Mouse (Mus musculus) G1E (cell line): ENCODE data around the gene Rpusd4. TPM values are rescaled to one million over a fixed set of nuclear protein-coding genes. Genes with fewer than 3 reads are reported as not detected.
A peak's percentile ranks its signal among the peaks of the same experiment; 100 is the strongest.

ENCODE experiments used
- ATAC-seq: 2 replicates; pipeline ENCODE4 v1.8.0; 2016; ENCODE audit warnings: mild to moderate bottlenecking; ENCODE audit not compliant: insufficient number of reproducible peaks, poor library complexity, low FRiP score, severe bottlenecking; ENCODE audit errors: extremely low read depth
- DNase-seq: peaks from one replicate; pipeline ENCODE4 v3.0.0; 2012; ENCODE audit warnings: low spot score
- H3K27me3 ChIP-seq: 2 replicates; pipeline ENCODE4 v1.6.1; 2012; ENCODE audit warnings: mild to moderate bottlenecking, low read length, inconsistent platforms; ENCODE audit not compliant: insufficient read depth
- H3K36me3 ChIP-seq: replicated peaks from 2 replicates; pipeline ENCODE3; 2012; ENCODE audit warnings: mild to moderate bottlenecking, inconsistent platforms
- H3K4me1 ChIP-seq: 2 replicates; pipeline ENCODE4 v1.6.1; 2012; ENCODE audit warnings: low read depth, low read length, inconsistent platforms, mixed read lengths; ENCODE audit not compliant: insufficient read depth
- H3K4me3 ChIP-seq: 2 replicates; pipeline ENCODE4 v1.5.1; 2012; ENCODE audit warnings: low read depth, mild to moderate bottlenecking, inconsistent platforms, low read length, moderate library complexity, mixed read lengths
- H3K9me3 ChIP-seq: replicated peaks from 2 replicates; pipeline ENCODE4 v1.6.1; 2012; ENCODE audit warnings: inconsistent platforms
- CTCF ChIP-seq: IDR thresholded peaks from 2 replicates; pipeline ENCODE4 v1.5.1; 2012; ENCODE audit warnings: low read depth, low read length, inconsistent platforms, mixed read lengths
- GATA1 ChIP-seq: IDR thresholded peaks from 2 replicates; pipeline ENCODE4 v1.6.1; 2012; ENCODE audit warnings: borderline replicate concordance, low read length, inconsistent platforms, mixed read lengths
- GATA2 ChIP-seq: IDR thresholded peaks from 2 replicates; pipeline ENCODE4 v1.6.1; 2012; ENCODE audit warnings: low read depth, low read length, inconsistent platforms, borderline replicate concordance
- POLR2AphosphoS5 ChIP-seq: IDR thresholded peaks from 2 replicates; pipeline ENCODE4 v1.6.1; 2012; ENCODE audit warnings: low read depth, low read length, inconsistent platforms; ENCODE audit not compliant: insufficient replicate concordance
- TAL1 ChIP-seq: conservative IDR thresholded peaks from 2 replicates; pipeline ENCODE4 v1.6.1; 2012; ENCODE audit warnings: low read depth, low read length, inconsistent platforms, mixed read lengths
- polyA plus RNA-seq: library from polyadenylated mRNA; stranded (reverse); fragments of >175 nt; gene quantifications from 2 replicates; pipeline ENCODE4 v1.2.3, GENCODE M21; 2012
- total RNA-seq, 2 experiments: library from RNA; stranded (forward) in 1 of 2; stranded (reverse) in 1 of 2; fragments of 200-1000 nt in 1 of 2; fragments of >200 nt in 1 of 2; fragmentation: Nextera tagmentation in 1 of 2; gene quantifications; 2 replicates each; pipeline ENCODE4 v1.2.3; 2014 to 2017

The Rpusd4 gene
- total and polyA plus RNA-seq, 3 experiments: 3.1 to 24.9 (median 17.7) TPM

DNA sequence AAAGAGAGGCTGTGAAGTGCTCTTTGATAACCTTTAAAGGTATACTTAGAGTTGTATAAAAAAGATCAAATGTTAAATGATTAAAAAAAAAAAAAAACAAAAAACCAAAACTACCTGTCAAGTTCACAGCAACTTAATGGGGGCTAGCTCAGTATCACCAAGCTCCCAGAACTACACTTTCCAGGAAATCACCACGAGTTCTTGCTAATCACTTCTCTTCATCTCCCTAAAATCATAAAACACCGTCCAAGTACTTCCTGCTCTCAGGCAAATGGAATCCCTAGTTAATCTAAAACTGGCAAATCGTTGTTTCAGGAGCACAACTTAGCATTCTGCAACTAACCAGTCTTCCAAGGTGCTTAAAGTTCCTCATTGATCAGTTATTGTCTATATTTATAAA lies 3.2 kb upstream of the Rpusd4 start:
- Histone ChIP-seq H3K36me3 (peaks cover 29% of the 10 kb centered on the region), H3K4me1 (peaks cover 69% of the 10 kb centered on the region), H3K27me3 (no peaks in the 10 kb centered on the region), H3K4me3 (no peak overlapping the region; the same call in 1 of the 2 replicates), H3K9me3 (no peaks in the 10 kb centered on the region)
- DNase-seq (no peak), ATAC-seq (no peak)
- TF ChIP-seq POLR2AphosphoS5 (no peak), GATA1 (no peak), TAL1 (peak; percentile 43; the same call in 1 of the 2 replicates)

- Histone ChIP-seq H3K36me3 (peaks cover 48% of the 10 kb centered on the region), H3K9me3 (no peaks in the 10 kb centered on the region), H3K4me3 (peak overlapping the region; percentile 89), H3K4me1 (peaks cover 59% of the 10 kb centered on the region), H3K27me3 (no peaks in the 10 kb centered on the region)
- DNase-seq: no peak
- ATAC-seq: no peak
- TF ChIP-seq TAL1: 0 out of 2 replicates have a peak, but pooled peaks have one; percentile 11
- TF ChIP-seq GATA2: no peak
Measured at GRCm38 (mm10) chr9:35267976-35268715, 481 bp downstream of the Rpusd4 start.

DNA sequence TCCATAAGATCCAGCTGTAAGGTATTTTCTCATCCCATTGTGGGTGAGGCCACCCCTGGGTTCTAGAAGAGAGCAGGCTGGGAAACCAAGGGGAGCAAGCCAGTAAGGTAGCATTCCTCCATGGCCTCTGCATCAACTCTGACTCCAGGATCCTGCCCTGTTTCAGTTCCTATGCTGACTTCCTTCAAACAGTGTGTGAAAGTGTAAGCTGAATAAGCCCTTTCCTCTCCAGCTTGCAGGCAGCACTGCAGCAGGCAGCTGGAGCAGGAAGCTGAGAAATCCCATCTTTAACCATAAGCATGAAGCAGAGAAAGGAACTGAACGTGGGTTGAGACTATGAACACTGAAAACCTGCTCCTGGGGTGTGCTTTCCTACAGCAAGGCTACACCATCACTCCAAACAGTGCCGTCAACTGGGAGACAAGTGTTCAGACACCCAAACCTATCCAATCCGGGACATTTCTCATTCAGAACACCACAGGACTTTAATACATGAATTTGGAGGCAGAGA lies 10.2 kb downstream of the Rpusd4 start:
- Histone ChIP-seq H3K4me1 (no peaks in the 10 kb centered on the region), H3K4me3 (no peak overlapping the region), H3K27me3 (no peaks in the 10 kb centered on the region), H3K9me3 (0 out of 2 replicates have a peak, but pooled peaks cover 2% of the 10 kb centered on the region), H3K36me3 (peaks cover 67% of the 10 kb centered on the region)
- TF ChIP-seq CTCF (no peak), GATA1 (no peak), POLR2AphosphoS5 (no peak), TAL1 (no peak), GATA2 (no peak)
- ATAC-seq: no peak
- DNase-seq: no peak

DNA sequence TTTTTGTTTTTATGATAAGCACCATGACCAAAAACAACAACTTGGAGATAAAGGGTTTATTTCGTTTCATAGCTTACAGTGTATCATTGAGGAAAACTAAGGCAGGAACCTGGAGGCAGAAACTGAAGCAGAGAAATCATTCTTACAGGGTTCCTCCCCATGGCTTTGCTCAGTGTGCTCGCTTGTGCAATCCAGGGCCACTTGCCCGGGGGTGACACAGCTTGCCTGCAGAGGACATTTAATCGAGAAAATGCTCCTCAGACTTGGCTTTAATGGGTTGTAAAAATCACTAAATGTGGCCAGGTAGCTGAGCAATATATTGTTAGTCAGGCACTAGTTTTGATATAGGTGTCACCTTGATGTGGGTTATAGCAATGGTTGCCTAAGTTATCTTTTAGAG lies 10.8 kb downstream of the Rpusd4 start:
- no peak for DNase-seq
- ATAC-seq: no peak

DNA sequence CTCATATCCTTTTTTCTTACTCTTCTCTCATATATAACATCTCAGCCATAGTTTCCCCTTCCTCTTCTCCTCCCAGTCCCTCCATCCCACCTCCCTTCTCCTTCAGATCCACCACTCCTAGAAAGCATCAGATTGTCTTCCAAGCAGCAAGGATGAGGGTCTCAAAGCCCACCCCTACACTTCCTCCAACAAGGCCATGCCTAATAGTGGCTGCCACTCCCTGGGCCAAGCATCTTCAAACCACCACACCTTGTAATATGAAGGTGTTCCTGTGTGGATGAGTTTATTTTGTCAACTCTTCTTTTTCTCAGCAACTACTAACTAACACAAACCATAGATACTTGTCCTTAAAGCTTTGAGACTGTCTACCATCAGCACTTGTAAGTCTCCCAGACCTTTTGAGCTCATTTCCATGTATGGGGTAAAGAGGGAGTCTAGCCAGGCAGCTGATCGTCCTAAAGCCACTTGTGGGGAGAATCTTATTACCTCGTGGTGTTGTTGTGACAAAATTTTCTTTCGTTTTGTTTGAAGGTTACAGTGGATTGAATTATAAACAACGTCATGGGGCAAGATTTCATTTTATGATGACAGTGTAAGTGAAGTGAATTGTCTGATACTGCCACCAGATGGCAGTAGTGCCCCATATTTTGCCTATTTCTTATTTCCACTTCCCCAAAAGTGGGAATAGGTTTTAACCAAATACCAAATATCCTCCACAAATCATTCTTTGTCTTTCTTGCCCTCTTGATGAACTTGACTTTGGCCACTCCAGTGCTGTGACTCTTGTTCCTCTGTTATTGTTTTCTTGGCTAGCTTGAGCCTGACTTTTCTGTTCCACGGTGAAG lies 14.6 kb downstream of the Rpusd4 start:
- Histone ChIP-seq H3K36me3 (peaks cover 25% of the 10 kb centered on the region), H3K4me1 (no peaks in the 10 kb centered on the region), H3K4me3 (no peak overlapping the region), H3K27me3 (peaks cover 8% of the 10 kb centered on the region; the same call in 1 of the 2 replicates), H3K9me3 (0 out of 2 replicates have a peak, but pooled peaks cover 2% of the 10 kb centered on the region)
- ATAC-seq (no peak), DNase-seq (no peak)
- TF ChIP-seq GATA2 (no peak), CTCF (peak; percentile 15; the same call in 1 of the 2 replicates)

More for the DNA sequence above, 10.8 kb downstream of the Rpusd4 start:
- H3K4me1 ChIP-seq: no peaks in the 10 kb centered on the region
- H3K27me3 ChIP-seq: peaks cover 3% of the 10 kb centered on the region; the same call in 1 of the 2 replicates
- H3K4me3 ChIP-seq: no peak overlapping the region
- peaks cover 62% of the 10 kb centered on the region for H3K36me3 ChIP-seq
- 0 out of 2 replicates have a peak, but pooled peaks cover 2% of the 10 kb centered on the region for H3K9me3 ChIP-seq
- TF ChIP-seq CTCF (no peak), POLR2AphosphoS5 (no peak), GATA1 (no peak), TAL1 (no peak), GATA2 (no peak)

- Histone ChIP-seq H3K27me3 (peaks cover 8% of the 10 kb centered on the region; the same call in 1 of the 2 replicates), H3K4me3 (no peak overlapping the region), H3K4me1 (no peaks in the 10 kb centered on the region), H3K9me3 (0 out of 2 replicates have a peak, but pooled peaks cover 2% of the 10 kb centered on the region), H3K36me3 (peaks cover 19% of the 10 kb centered on the region)
- ATAC-seq (no peak), DNase-seq (no peak)
- TF ChIP-seq GATA2: no peak
- TF ChIP-seq GATA1: no peak
- TF ChIP-seq CTCF: no peak
- no peak for TF ChIP-seq TAL1
- no peak for TF ChIP-seq POLR2AphosphoS5
Measured at GRCm38 (mm10) chr9:35282851-35283200, 15.2 kb downstream of the Rpusd4 start.
